Comparison of ENCODE assay signal across 7 mouse cellular contexts in genomic region chr12:101718054-101718754, GRCm38 (mm10). TPM values are rescaled to one million over a fixed set of nuclear protein-coding genes. Genes with fewer than 3 reads are reported as not detected.
DNase-seq lines count a peak whose midpoint lies in the region; ATAC-seq and TF ChIP-seq lines count a peak whose summit lies in the region.

TSS of gene Tc2n (minus strand) at chr12:101718523.

- H3K4me1 ChIP-seq in intestine, postnatal 0 days (replicated peaks; ENCODE audit: control insufficient read depth, insufficient read depth, low read length): no peaks in the 10 kb centered on the region
- H3K4me1 ChIP-seq in midbrain, embryonic 16.5 days (ENCODE audit: control insufficient read depth, insufficient read depth, low read length): no peaks in the 10 kb centered on the region; the same call in 1 of the 2 replicates

- peak within 1 kb of the TSS; percentile 70 for H3K9ac ChIP-seq in intestine, postnatal 0 days (ENCODE audit: low read depth, low read length)
- H3K9ac ChIP-seq in midbrain, embryonic 16.5 days (ENCODE audit: low read depth, low read length): peak within 1 kb of the TSS; percentile 77

- H3K4me2 ChIP-seq in intestine, postnatal 0 days (replicated peaks; ENCODE audit: low read depth): peak within 1 kb of the TSS; percentile 91
- H3K4me2 ChIP-seq in midbrain, embryonic 16.5 days (ENCODE audit: low read length): peak within 1 kb of the TSS; percentile 96

- no peaks in the 10 kb centered on the region for H3K36me3 ChIP-seq in intestine, postnatal 0 days (ENCODE audit: control insufficient read depth, insufficient read depth)
- H3K36me3 ChIP-seq in midbrain, embryonic 16.5 days (ENCODE audit: control insufficient read depth, insufficient read depth, low read length): no peaks in the 10 kb centered on the region
- H3K36me3 ChIP-seq in splenic B cell, adult 2 months (ENCODE audit: control insufficient read depth, insufficient read depth, low read length, poor library complexity, severe bottlenecking): no peaks in the 10 kb centered on the region

- peak within 1 kb of the TSS; percentile 78 for H3K4me3 ChIP-seq in intestine, postnatal 0 days (ENCODE audit: low read depth, low read length)
- peak within 1 kb of the TSS; percentile 79 for H3K4me3 ChIP-seq in midbrain, embryonic 16.5 days (ENCODE audit: low read depth, low read length)

- peak; percentile 99 for ATAC-seq in intestine, postnatal 0 days
- peak; percentile 99 for ATAC-seq in midbrain, embryonic 16.5 days

- no peaks in the 10 kb centered on the region for H3K9me3 ChIP-seq in intestine, postnatal 0 days (ENCODE audit: control insufficient read depth)
- H3K9me3 ChIP-seq in midbrain, embryonic 16.5 days (replicated peaks; ENCODE audit: control insufficient read depth, low read length, poor library complexity, severe bottlenecking): no peaks in the 10 kb centered on the region

- H3K27me3 ChIP-seq in intestine, postnatal 0 days (replicated peaks; ENCODE audit: control insufficient read depth, insufficient read depth, low read length): no peaks in the 10 kb centered on the region
- H3K27me3 ChIP-seq in midbrain, embryonic 16.5 days (ENCODE audit: control insufficient read depth, insufficient read depth, low read depth, low read length): no peaks in the 10 kb centered on the region; the same call in 1 of the 2 replicates
- H3K27me3 ChIP-seq in splenic B cell, adult 2 months (ENCODE audit: control insufficient read depth, insufficient read depth, low read length, poor library complexity, severe bottlenecking): no peaks in the 10 kb centered on the region

- TF ChIP-seq CTCF in intestine, postnatal 0 days (IDR thresholded peaks at IDR 0.05; ENCODE audit: low read depth): no peak; the same call in 1 of the 2 replicates

- WGBS in intestine, postnatal 0 days: under 1% methylated on average over 66 of the region's 75 CpGs
- WGBS in midbrain, embryonic 16.5 days: 0% methylated on average over 57 of the region's 75 CpGs

- H3K27ac ChIP-seq in intestine, postnatal 0 days (ENCODE audit: low read depth, low read length): peak within 1 kb of the TSS; percentile 90
- H3K27ac ChIP-seq in midbrain, embryonic 16.5 days (ENCODE audit: low read length): no peak within 1 kb of the TSS

- DNase-seq in adrenal gland, postnatal 14 days: peak; percentile 81
- peak; percentile 77 for DNase-seq in embryo, embryonic 10.5 days (ENCODE audit: low spot score)
- DNase-seq in gastrocnemius, postnatal 4 days (ENCODE audit: low spot score in 2 of 2): peak; percentile 23 to 46
- DNase-seq in liver: peak; percentile 86
- DNase-seq in splenic B cell, adult 2 months (ENCODE audit: low read depth, low spot score): peak; percentile 53

RNA-seq across cellular contexts. Expression of gene Tc2n, which starts in this region (rescaled TPM):
- 1.2 and 1.8 TPM in 2 replicates for total RNA-seq in adrenal gland, postnatal 14 days (2021)
- total RNA-seq in gastrocnemius, postnatal 4 days (2021): under 1 TPM; 0.44 to 0.81 TPM
- polyA plus RNA-seq in intestine, postnatal 0 days (2015; fragmentation: Nextera tagmentation; extraction: Ambion mirVana): 6.3 and 7.4 TPM in 2 replicates
- polyA plus RNA-seq in midbrain, embryonic 16.5 days (2015; fragmentation: Nextera tagmentation; extraction: Ambion mirVana): 0.12 and 0.58 TPM in 2 replicates

Comparison
In these comparisons a context has a peak if more than half of its experiments do, and no peak if none do; other contexts are left out.
1. Peak in DNase-seq in gastrocnemius, postnatal 4 days; RNA of the gene not detected or under 1 TPM.
2. Peak in ATAC-seq, H3K4me3 ChIP-seq, H3K9ac ChIP-seq and H3K4me2 ChIP-seq in midbrain, embryonic 16.5 days; RNA of the gene not detected or under 1 TPM.
3. DNase-seq: peak in every context shown above with its lines; median percentile 86 in liver; 81 in adrenal gland, postnatal 14 days; 77 in embryo, embryonic 10.5 days; 53 in splenic B cell, adult 2 months; 34 in gastrocnemius, postnatal 4 days.